Comparison of ENCODE assay signal across 23 mouse cellular contexts in the genomic region with DNA sequence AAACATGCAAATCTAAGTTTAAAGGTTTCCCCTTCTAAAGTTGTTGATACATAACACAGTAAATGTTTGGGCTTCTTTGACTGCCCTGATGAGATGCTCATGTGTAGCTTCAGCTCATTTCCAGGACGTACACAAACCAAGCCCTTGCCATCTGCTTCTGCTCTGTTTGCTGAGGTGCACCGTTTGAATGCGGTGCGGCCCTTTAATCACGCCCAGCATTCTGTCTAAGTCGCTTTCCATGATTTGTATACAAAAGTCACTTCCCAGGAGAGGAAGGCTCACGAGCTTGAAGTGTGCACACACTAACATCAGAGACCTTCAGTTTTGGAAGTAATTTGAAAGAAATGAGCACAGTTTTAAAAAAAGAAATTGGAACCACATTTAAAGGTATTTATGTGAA. TPM values are rescaled to one million over a fixed set of nuclear protein-coding genes. Genes with fewer than 3 reads are reported as not detected.
DNase-seq lines count a peak whose midpoint lies in the region; ATAC-seq and TF ChIP-seq lines count a peak whose summit lies in the region.
"Had no signal": no experiment of that assay in that cellular context is flagged by ENCODE, and none has a peak within 500 bp of the region (broad histone marks: within the 10 kb centered on the region; RNA-seq: fewer than 3 reads in every experiment).

No protein-coding gene starts in this region.

- H3K4me2 ChIP-seq in hindbrain, embryonic 13.5 days = no peak overlapping the region
- H3K4me2 ChIP-seq in hindbrain, postnatal 0 days (ENCODE audit: low read depth, low read length) = no peak overlapping the region
- no peak overlapping the region for H3K4me2 ChIP-seq in midbrain, embryonic 11.5 days
- H3K4me2 ChIP-seq in embryonic facial prominence, embryonic 12.5 days (replicated peaks) = no peak overlapping the region
- no peak overlapping the region for H3K4me2 ChIP-seq in embryonic facial prominence, embryonic 14.5 days (ENCODE audit: low read depth, low read length)
- H3K4me2 ChIP-seq: forebrain, embryonic 13.5 days; forebrain, embryonic 15.5 days had no signal

- 68% methylated on average over 7 of the region's 7 CpGs for whole genome bisulfite sequencing in hindbrain, embryonic 13.5 days
- 64% methylated on average over 7 of the region's 7 CpGs for WGBS in hindbrain, postnatal 0 days
- WGBS in midbrain, embryonic 11.5 days = 79% methylated on average over 7 of the region's 7 CpGs
- 89% methylated on average over 7 of the region's 7 CpGs for WGBS in midbrain, embryonic 10.5 days
- WGBS in embryonic facial prominence, embryonic 12.5 days = 51% methylated on average over 7 of the region's 7 CpGs
- 43% methylated on average over 7 of the region's 7 CpGs for WGBS in embryonic facial prominence, embryonic 14.5 days
- 96% methylated on average over 7 of the region's 7 CpGs for WGBS in thymus, adult 2 months

- TF ChIP-seq POLR2A in thymus, adult 2 months (IDR thresholded peaks at IDR 0.05; ENCODE audit: control insufficient read depth, extremely low read depth, insufficient read depth, low read length, poor library complexity) = no peak

- no peaks in the 10 kb centered on the region for H3K9me3 ChIP-seq in hindbrain, embryonic 13.5 days
- no peaks in the 10 kb centered on the region for H3K9me3 ChIP-seq in hindbrain, postnatal 0 days (ENCODE audit: low read length)
- no peaks in the 10 kb centered on the region for H3K9me3 ChIP-seq in midbrain, embryonic 11.5 days (ENCODE audit: control insufficient read depth, low read length)
- no peaks in the 10 kb centered on the region for H3K9me3 ChIP-seq in midbrain, embryonic 10.5 days (replicated peaks)
- H3K9me3 ChIP-seq in embryonic facial prominence, embryonic 12.5 days = no peaks in the 10 kb centered on the region
- no peaks in the 10 kb centered on the region for H3K9me3 ChIP-seq in embryonic facial prominence, embryonic 14.5 days (ENCODE audit: control insufficient read depth, low read length)
- H3K9me3 ChIP-seq: forebrain, embryonic 13.5 days; forebrain, embryonic 15.5 days had no signal

- peaks cover 15% of the 10 kb centered on the region for H3K4me1 ChIP-seq in hindbrain, embryonic 13.5 days (replicated peaks)
- no peaks in the 10 kb centered on the region for H3K4me1 ChIP-seq in hindbrain, postnatal 0 days (ENCODE audit: insufficient read depth, low read length)
- H3K4me1 ChIP-seq in midbrain, embryonic 11.5 days (ENCODE audit: control insufficient read depth, insufficient read depth, low read length) = peaks cover 2% of the 10 kb centered on the region; the same call in 1 of the 2 replicates
- H3K4me1 ChIP-seq in midbrain, embryonic 10.5 days = peaks cover 7% of the 10 kb centered on the region
- peaks cover 12% of the 10 kb centered on the region; the same call in 1 of the 2 replicates for H3K4me1 ChIP-seq in embryonic facial prominence, embryonic 12.5 days
- no peaks in the 10 kb centered on the region for H3K4me1 ChIP-seq in embryonic facial prominence, embryonic 14.5 days (ENCODE audit: control insufficient read depth, insufficient read depth, low read length)
- H3K4me1 ChIP-seq in thymus, adult 2 months (replicated peaks; ENCODE audit: control insufficient read depth, insufficient read depth, low read length) = peaks cover 4% of the 10 kb centered on the region

- peaks cover 48% of the 10 kb centered on the region for H3K36me3 ChIP-seq in hindbrain, embryonic 13.5 days
- peaks cover 31% of the 10 kb centered on the region for H3K36me3 ChIP-seq in hindbrain, postnatal 0 days (ENCODE audit: insufficient read depth, low read length)
- H3K36me3 ChIP-seq in midbrain, embryonic 11.5 days (ENCODE audit: control insufficient read depth, insufficient read depth, low read length) = peaks cover 25% of the 10 kb centered on the region
- peaks cover 84% of the 10 kb centered on the region for H3K36me3 ChIP-seq in midbrain, embryonic 10.5 days
- peaks cover 56% of the 10 kb centered on the region for H3K36me3 ChIP-seq in embryonic facial prominence, embryonic 12.5 days
- H3K36me3 ChIP-seq in embryonic facial prominence, embryonic 14.5 days (ENCODE audit: control insufficient read depth, insufficient read depth, low read length) = peaks cover 56% of the 10 kb centered on the region
- peaks cover 46% of the 10 kb centered on the region for H3K36me3 ChIP-seq in thymus, adult 2 months (ENCODE audit: control insufficient read depth, insufficient read depth, low read length)

- no peak overlapping the region for H3K27ac ChIP-seq in hindbrain, embryonic 13.5 days
- no peak overlapping the region for H3K27ac ChIP-seq in hindbrain, postnatal 0 days
- no peak overlapping the region for H3K27ac ChIP-seq in midbrain, embryonic 11.5 days (ENCODE audit: low read depth, low read length)
- H3K27ac ChIP-seq in midbrain, embryonic 10.5 days (replicated peaks) = no peak overlapping the region
- H3K27ac ChIP-seq in embryonic facial prominence, embryonic 12.5 days = peak overlapping the region; percentile 79; the same call in 1 of the 2 replicates
- no peak overlapping the region; the same call in 1 of the 2 replicates for H3K27ac ChIP-seq in embryonic facial prominence, embryonic 14.5 days (replicated peaks; ENCODE audit: low read depth, low read length)
- H3K27ac ChIP-seq in thymus, adult 2 months (ENCODE audit: control insufficient read depth, insufficient read depth, low read length) = no peak overlapping the region
- H3K27ac ChIP-seq: forebrain, embryonic 13.5 days; forebrain, embryonic 15.5 days had no signal

- ATAC-seq in hindbrain, embryonic 13.5 days (ENCODE audit: low FRiP score) = no peak
- ATAC-seq in hindbrain, postnatal 0 days = no peak
- no peak for ATAC-seq in midbrain, embryonic 11.5 days (ENCODE audit: low FRiP score)
- ATAC-seq in embryonic facial prominence, embryonic 12.5 days (ENCODE audit: insufficient number of reproducible peaks, insufficient read depth, low FRiP score, low TSS enrichment) = no peak
- ATAC-seq in embryonic facial prominence, embryonic 14.5 days (ENCODE audit: low read depth) = peak; percentile 31; the same call in 1 of the 2 replicates
- ATAC-seq: forebrain, embryonic 13.5 days; forebrain, embryonic 15.5 days; forebrain, postnatal 0 days had no signal

- H3K4me3 ChIP-seq in hindbrain, embryonic 13.5 days = no peak overlapping the region
- H3K4me3 ChIP-seq in hindbrain, postnatal 0 days (ENCODE audit: low read length) = no peak overlapping the region
- H3K4me3 ChIP-seq in midbrain, embryonic 11.5 days (ENCODE audit: low read depth, low read length) = no peak overlapping the region
- no peak overlapping the region for H3K4me3 ChIP-seq in midbrain, embryonic 10.5 days
- H3K4me3 ChIP-seq in embryonic facial prominence, embryonic 12.5 days = no peak overlapping the region
- no peak overlapping the region for H3K4me3 ChIP-seq in embryonic facial prominence, embryonic 14.5 days (ENCODE audit: low read depth, low read length)
- H3K4me3 ChIP-seq in thymus, adult 2 months (ENCODE audit: control insufficient read depth, insufficient read depth, low read length) = no peak overlapping the region
- H3K4me3 ChIP-seq: forebrain, embryonic 13.5 days; forebrain, embryonic 15.5 days had no signal

- DNase-seq in hindbrain, postnatal 0 days (ENCODE audit: low spot score) = no peak
- peak; percentile 62 for DNase-seq in midbrain, embryonic 11.5 days (ENCODE audit: low spot score, missing footprints)
- DNase-seq in midbrain, embryonic 10.5 days (ENCODE audit: low spot score) = no peak
- peak; percentile 59 for DNase-seq in embryonic facial prominence, embryonic 14.5 days (ENCODE audit: low spot score)
- no peak for DNase-seq in heart, adult 18-20 months
- no peak for DNase-seq in thymus, adult 2 months
- DNase-seq: adrenal gland, adult 2 months; adrenal gland, postnatal 10 days; adrenal gland, postnatal 25 days; cerebellum, adult 11 months; cerebellum, adult 18-20 months; cerebellum, adult 8-10 months; cerebellum, adult 9-11 months; cerebellum, postnatal 14 days; cerebellum, postnatal 36 days; embryo, embryonic 11 days; forebrain, postnatal 0 days had no signal

- no peaks in the 10 kb centered on the region for H3K27me3 ChIP-seq in hindbrain, embryonic 13.5 days
- H3K27me3 ChIP-seq in hindbrain, postnatal 0 days (ENCODE audit: insufficient read depth, low read length) = no peaks in the 10 kb centered on the region
- H3K27me3 ChIP-seq in midbrain, embryonic 11.5 days (ENCODE audit: control insufficient read depth, insufficient read depth, low read length) = no peaks in the 10 kb centered on the region
- no peaks in the 10 kb centered on the region for H3K27me3 ChIP-seq in midbrain, embryonic 10.5 days (ENCODE audit: low read depth, poor library complexity, severe bottlenecking)
- no peaks in the 10 kb centered on the region for H3K27me3 ChIP-seq in embryonic facial prominence, embryonic 12.5 days
- no peaks in the 10 kb centered on the region for H3K27me3 ChIP-seq in embryonic facial prominence, embryonic 14.5 days (replicated peaks; ENCODE audit: control insufficient read depth, insufficient read depth, low read length)
- no peaks in the 10 kb centered on the region for H3K27me3 ChIP-seq in thymus, adult 2 months (ENCODE audit: control insufficient read depth, insufficient read depth, low read length)
- H3K27me3 ChIP-seq: forebrain, embryonic 13.5 days; forebrain, embryonic 15.5 days had no signal

- peak overlapping the region; percentile 19; the same call in 1 of the 2 replicates for H3K9ac ChIP-seq in hindbrain, embryonic 13.5 days
- H3K9ac ChIP-seq in hindbrain, postnatal 0 days (replicated peaks; ENCODE audit: low read length) = no peak overlapping the region
- no peak overlapping the region for H3K9ac ChIP-seq in midbrain, embryonic 11.5 days (ENCODE audit: low read length)
- no peak overlapping the region for H3K9ac ChIP-seq in embryonic facial prominence, embryonic 12.5 days
- H3K9ac ChIP-seq in embryonic facial prominence, embryonic 14.5 days (ENCODE audit: low read depth, low read length) = no peak overlapping the region
- H3K9ac ChIP-seq: forebrain, embryonic 13.5 days; forebrain, embryonic 15.5 days; forebrain, postnatal 0 days had no signal

- TF ChIP-seq CTCF in hindbrain, postnatal 0 days (IDR thresholded peaks at IDR 0.05; ENCODE audit: low read depth) = no peak
- TF ChIP-seq CTCF in thymus, adult 2 months (IDR thresholded peaks at IDR 0.05; ENCODE audit: borderline replicate concordance, control insufficient read depth, extremely low read depth, insufficient read depth, low read length, poor library complexity) = no peak

RNA-seq across cellular contexts. Expression of a gene that starts 31.3 kb away (rescaled TPM):
- 96.3 and 96.8 TPM in 2 replicates for polyA plus RNA-seq in hindbrain, embryonic 13.5 days (2015; fragmentation: Nextera tagmentation; extraction: Ambion mirVana)
- 9.0 and 10.2 TPM in 2 replicates for total RNA-seq in hindbrain, postnatal 0 days (2014; rRNA removed)
- 78.8 and 79.9 TPM in 2 replicates for polyA plus RNA-seq in hindbrain, postnatal 0 days (2015; fragmentation: Nextera tagmentation; extraction: Ambion mirVana)
- polyA plus RNA-seq in midbrain, embryonic 11.5 days (2014; fragmentation: Nextera tagmentation; extraction: Ambion mirVana) = 118 and 136 TPM in 2 replicates
- 121 and 129 TPM in 2 replicates for polyA plus RNA-seq in midbrain, embryonic 10.5 days (2016; fragmentation: Nextera tagmentation; extraction: Ambion mirVana)
- polyA plus RNA-seq in embryonic facial prominence, embryonic 12.5 days (2016; fragmentation: Nextera tagmentation; extraction: Ambion mirVana) = 113 and 116 TPM in 2 replicates
- polyA plus RNA-seq in embryonic facial prominence, embryonic 14.5 days (2014; fragmentation: Nextera tagmentation; extraction: Ambion mirVana) = 99.7 and 102 TPM in 2 replicates
- total RNA-seq in heart, adult 18-20 months (2021) = 10 to 100 TPM; 41.2 to 42.1 TPM
- 70.0 and 79.4 TPM in 2 replicates for polyA plus RNA-seq in thymus, adult 2 months (2012; rRNA removed)

RNA-seq across cellular contexts. Expression of a gene that starts 55.3 kb away (rescaled TPM):
- 46.7 and 49.2 TPM in 2 replicates for polyA plus RNA-seq in hindbrain, embryonic 13.5 days (2015; fragmentation: Nextera tagmentation; extraction: Ambion mirVana)
- 71.5 and 87.2 TPM in 2 replicates for total RNA-seq in hindbrain, postnatal 0 days (2014; rRNA removed)
- polyA plus RNA-seq in hindbrain, postnatal 0 days (2015; fragmentation: Nextera tagmentation; extraction: Ambion mirVana) = 27.0 and 32.9 TPM in 2 replicates
- 42.0 and 46.2 TPM in 2 replicates for polyA plus RNA-seq in midbrain, embryonic 11.5 days (2014; fragmentation: Nextera tagmentation; extraction: Ambion mirVana)
- 53.0 and 63.2 TPM in 2 replicates for polyA plus RNA-seq in midbrain, embryonic 10.5 days (2016; fragmentation: Nextera tagmentation; extraction: Ambion mirVana)
- 57.8 and 58.3 TPM in 2 replicates for polyA plus RNA-seq in embryonic facial prominence, embryonic 12.5 days (2016; fragmentation: Nextera tagmentation; extraction: Ambion mirVana)
- 29.1 and 33.3 TPM in 2 replicates for polyA plus RNA-seq in embryonic facial prominence, embryonic 14.5 days (2014; fragmentation: Nextera tagmentation; extraction: Ambion mirVana)
- total RNA-seq in heart, adult 18-20 months (2021) = 10 to 100 TPM; 16.0 to 16.6 TPM
- 2.4 and 3.4 TPM in 2 replicates for polyA plus RNA-seq in thymus, adult 2 months (2012; rRNA removed)
- total RNA-seq: MEL had no signal
- polyA plus RNA-seq: C2C12 had no signal

Comparison
In these comparisons a context has a peak if more than half of its experiments do, and no peak if none do; other contexts are left out.
1. DNase-seq: peak in midbrain, embryonic 11.5 days (single experiment) and embryonic facial prominence, embryonic 14.5 days (single experiment); none in hindbrain, postnatal 0 days (single experiment), midbrain, embryonic 10.5 days (single experiment), heart, adult 18-20 months (0 of 2) and thymus, adult 2 months (single experiment).